Mouse (Mus musculus): ENCODE measurements around the gene Oser1. TPM values are rescaled to one million over a fixed set of nuclear protein-coding genes. Genes with fewer than 3 reads are reported as not detected.

The Oser1 gene
- polyA plus RNA-seq, 1 experiment, result 44.6 TPM

GRCm38 (mm10) chr2:163443543-163443942 lies 19.0 kb upstream of the Oser1 start:
- no peak overlapping the region for H3ac ChIP-seq (ENCODE audit: control insufficient read depth, insufficient read length, low read depth)
- H3K79me3 ChIP-seq (ENCODE audit: low read depth), result no peaks in the 10 kb centered on the region
- TF ChIP-seq MYOD1 (IDR thresholded peaks at IDR 0.05; ENCODE audit: control insufficient read depth, insufficient read length, low read depth), result no peak
- TF ChIP-seq MAX (IDR thresholded peaks at IDR 0.05), result no peak
- TF ChIP-seq CTCF (IDR thresholded peaks at IDR 0.05; ENCODE audit: control insufficient read depth, insufficient read depth, insufficient read length), result no peak
- no peak for TF ChIP-seq USF1 (IDR thresholded peaks at IDR 0.05; ENCODE audit: low read depth)
- no peak for TF ChIP-seq FOSL1 (IDR thresholded peaks at IDR 0.05; ENCODE audit: insufficient read depth, low read length, poor library complexity, severe bottlenecking)
- no peak for TF ChIP-seq MYOG (IDR thresholded peaks at IDR 0.05; ENCODE audit: control insufficient read depth, extremely low read depth, insufficient read length)
- no peak for TF ChIP-seq CEBPB (IDR thresholded peaks at IDR 0.05; ENCODE audit: low read depth)
- H3K4me3 ChIP-seq (ENCODE audit: insufficient read depth, poor library complexity, severe bottlenecking), result no peak overlapping the region
- H3K36me3 ChIP-seq (ENCODE audit: control insufficient read depth, insufficient read depth), result no peaks in the 10 kb centered on the region
- H3K79me2 ChIP-seq (ENCODE audit: control insufficient read depth, insufficient read depth), result no peaks in the 10 kb centered on the region
- H3K27me3 ChIP-seq (ENCODE audit: control insufficient read depth, insufficient read depth, insufficient read length), result peaks cover 38% of the 10 kb centered on the region

DNA sequence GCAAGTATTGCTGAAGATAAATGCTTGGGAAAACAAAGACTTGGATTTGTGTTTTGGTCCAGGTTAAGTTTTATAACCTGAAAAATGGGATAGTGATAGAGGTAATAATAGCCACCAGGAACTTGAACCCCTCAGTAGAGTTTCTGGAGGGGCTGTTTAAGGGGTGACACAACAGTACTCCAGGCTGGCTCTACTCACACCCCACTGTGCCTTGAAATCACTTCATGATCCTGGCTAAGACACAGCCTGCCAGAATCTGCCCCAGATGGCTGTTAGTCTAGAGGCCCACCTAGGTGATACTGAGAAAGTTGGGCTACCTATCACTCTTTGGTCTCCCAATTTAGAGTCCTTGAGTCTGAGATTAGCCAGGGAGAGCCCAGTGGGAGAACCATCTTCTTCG lies 15.0 kb upstream of the Oser1 start:
- H3K79me2 ChIP-seq (ENCODE audit: control insufficient read depth, insufficient read depth), result no peaks in the 10 kb centered on the region
- TF ChIP-seq MYOD1 (IDR thresholded peaks at IDR 0.05; ENCODE audit: control insufficient read depth, insufficient read length, low read depth) (no peak), FOSL1 (IDR thresholded peaks at IDR 0.05; ENCODE audit: insufficient read depth, low read length, poor library complexity, severe bottlenecking) (no peak), MYOG (IDR thresholded peaks at IDR 0.05; ENCODE audit: control insufficient read depth, extremely low read depth, insufficient read length) (no peak), CEBPB (IDR thresholded peaks at IDR 0.05; ENCODE audit: low read depth) (no peak), MAX (IDR thresholded peaks at IDR 0.05) (no peak), CTCF (IDR thresholded peaks at IDR 0.05; ENCODE audit: control insufficient read depth, insufficient read depth, insufficient read length) (no peak), USF1 (IDR thresholded peaks at IDR 0.05; ENCODE audit: low read depth) (no peak)
- H3K79me3 ChIP-seq (ENCODE audit: low read depth), result no peaks in the 10 kb centered on the region
- H3K27me3 ChIP-seq (ENCODE audit: control insufficient read depth, insufficient read depth, insufficient read length), result peaks cover 27% of the 10 kb centered on the region
- H3K4me3 ChIP-seq (ENCODE audit: insufficient read depth, poor library complexity, severe bottlenecking), result no peak overlapping the region
- no peaks in the 10 kb centered on the region for H3K36me3 ChIP-seq (ENCODE audit: control insufficient read depth, insufficient read depth)
- no peak overlapping the region for H3ac ChIP-seq (ENCODE audit: control insufficient read depth, insufficient read length, low read depth)

DNA sequence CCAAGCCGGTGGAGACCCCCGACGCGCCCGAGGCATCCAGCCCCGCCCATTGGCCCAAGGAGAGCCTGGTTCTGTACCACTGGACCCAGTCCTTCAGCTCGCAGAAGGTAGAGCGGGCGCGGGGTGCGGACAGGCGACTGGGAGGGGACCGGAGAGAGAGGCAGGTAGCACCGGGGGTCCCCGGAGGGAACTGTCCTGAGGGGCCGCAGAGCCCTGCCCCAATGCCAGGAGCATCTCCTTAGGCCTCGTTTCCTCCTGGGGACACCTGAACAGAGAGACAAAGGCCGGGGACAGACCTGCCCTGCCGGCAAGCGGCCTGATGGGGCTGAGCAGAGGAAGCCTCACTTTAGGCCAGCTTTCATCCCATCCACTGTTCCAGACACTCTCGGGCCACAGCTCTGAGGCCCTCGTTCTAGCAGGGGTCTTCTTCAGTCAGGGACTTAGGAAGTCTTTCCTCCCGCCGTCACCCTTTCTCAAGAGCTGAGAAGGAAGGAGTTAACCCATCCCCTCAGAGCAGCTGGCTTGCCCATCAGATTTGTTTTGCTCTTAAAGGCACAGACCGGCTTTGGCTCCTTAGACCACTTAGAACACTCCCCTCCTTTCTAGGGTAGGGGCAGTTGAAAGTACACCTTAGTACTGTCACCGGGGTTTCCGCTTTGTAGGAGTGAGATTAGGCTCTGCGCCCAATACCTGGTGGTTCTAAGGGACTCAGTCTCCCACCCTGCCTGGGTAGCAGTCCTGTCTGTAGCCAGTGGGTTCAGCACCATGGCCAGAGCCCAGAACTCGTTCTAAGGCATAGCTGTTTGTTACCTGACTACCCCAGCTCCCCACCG lies 14.3 kb upstream of the Oser1 start:
- Histone ChIP-seq H3K27me3 (ENCODE audit: control insufficient read depth, insufficient read depth, insufficient read length) (peaks cover 25% of the 10 kb centered on the region), H3ac (ENCODE audit: control insufficient read depth, insufficient read length, low read depth) (no peak overlapping the region), H3K4me3 (ENCODE audit: insufficient read depth, poor library complexity, severe bottlenecking) (no peak overlapping the region), H3K79me2 (ENCODE audit: control insufficient read depth, insufficient read depth) (no peaks in the 10 kb centered on the region), H3K79me3 (ENCODE audit: low read depth) (no peaks in the 10 kb centered on the region), H3K36me3 (ENCODE audit: control insufficient read depth, insufficient read depth) (no peaks in the 10 kb centered on the region)
- TF ChIP-seq MAX (IDR thresholded peaks at IDR 0.05) (no peak), USF1 (IDR thresholded peaks at IDR 0.05; ENCODE audit: low read depth) (no peak), MYOG (IDR thresholded peaks at IDR 0.05; ENCODE audit: control insufficient read depth, extremely low read depth, insufficient read length) (no peak), MYOD1 (IDR thresholded peaks at IDR 0.05; ENCODE audit: control insufficient read depth, insufficient read length, low read depth) (no peak), CEBPB (IDR thresholded peaks at IDR 0.05; ENCODE audit: low read depth) (no peak), FOSL1 (IDR thresholded peaks at IDR 0.05; ENCODE audit: insufficient read depth, low read length, poor library complexity, severe bottlenecking) (no peak), CTCF (IDR thresholded peaks at IDR 0.05; ENCODE audit: control insufficient read depth, insufficient read depth, insufficient read length) (no peak)

GRCm38 (mm10) chr2:163438246-163438618 lies 13.7 kb upstream of the Oser1 start, which contains the start of gene Gdap1l1:
TSS of gene Gdap1l1 (plus strand) at chr2:163438476.
- Histone ChIP-seq H3K27me3 (ENCODE audit: control insufficient read depth, insufficient read depth, insufficient read length) (peaks cover 19% of the 10 kb centered on the region), H3K79me3 (ENCODE audit: low read depth) (no peaks in the 10 kb centered on the region), H3K4me3 (ENCODE audit: insufficient read depth, poor library complexity, severe bottlenecking) (no peak within 1 kb of the TSS), H3K79me2 (ENCODE audit: control insufficient read depth, insufficient read depth) (no peaks in the 10 kb centered on the region), H3ac (ENCODE audit: control insufficient read depth, insufficient read length, low read depth) (no peak within 1 kb of the TSS), H3K36me3 (ENCODE audit: control insufficient read depth, insufficient read depth) (no peaks in the 10 kb centered on the region)
- TF ChIP-seq FOSL1 (IDR thresholded peaks at IDR 0.05; ENCODE audit: insufficient read depth, low read length, poor library complexity, severe bottlenecking), result no peak

- no peaks in the 10 kb centered on the region for H3K79me2 ChIP-seq (ENCODE audit: control insufficient read depth, insufficient read depth)
- no peaks in the 10 kb centered on the region for H3K36me3 ChIP-seq (ENCODE audit: control insufficient read depth, insufficient read depth)
- TF ChIP-seq MYOG (IDR thresholded peaks at IDR 0.05; ENCODE audit: control insufficient read depth, extremely low read depth, insufficient read length) (no peak), MAX (IDR thresholded peaks at IDR 0.05) (no peak), CTCF (IDR thresholded peaks at IDR 0.05; ENCODE audit: control insufficient read depth, insufficient read depth, insufficient read length) (no peak), MYOD1 (IDR thresholded peaks at IDR 0.05; ENCODE audit: control insufficient read depth, insufficient read length, low read depth) (no peak), USF1 (IDR thresholded peaks at IDR 0.05; ENCODE audit: low read depth) (no peak), FOSL1 (IDR thresholded peaks at IDR 0.05; ENCODE audit: insufficient read depth, low read length, poor library complexity, severe bottlenecking) (no peak), CEBPB (IDR thresholded peaks at IDR 0.05; ENCODE audit: low read depth) (no peak)
- H3ac ChIP-seq (ENCODE audit: control insufficient read depth, insufficient read length, low read depth), result no peak overlapping the region
- H3K27me3 ChIP-seq (ENCODE audit: control insufficient read depth, insufficient read depth, insufficient read length), result peaks cover 15% of the 10 kb centered on the region
- no peak overlapping the region for H3K4me3 ChIP-seq (ENCODE audit: insufficient read depth, poor library complexity, severe bottlenecking)
- no peaks in the 10 kb centered on the region for H3K79me3 ChIP-seq (ENCODE audit: low read depth)
These were observed 13.3 kb upstream of the Oser1 start for GRCm38 (mm10) chr2:163437800-163438199.

DNA sequence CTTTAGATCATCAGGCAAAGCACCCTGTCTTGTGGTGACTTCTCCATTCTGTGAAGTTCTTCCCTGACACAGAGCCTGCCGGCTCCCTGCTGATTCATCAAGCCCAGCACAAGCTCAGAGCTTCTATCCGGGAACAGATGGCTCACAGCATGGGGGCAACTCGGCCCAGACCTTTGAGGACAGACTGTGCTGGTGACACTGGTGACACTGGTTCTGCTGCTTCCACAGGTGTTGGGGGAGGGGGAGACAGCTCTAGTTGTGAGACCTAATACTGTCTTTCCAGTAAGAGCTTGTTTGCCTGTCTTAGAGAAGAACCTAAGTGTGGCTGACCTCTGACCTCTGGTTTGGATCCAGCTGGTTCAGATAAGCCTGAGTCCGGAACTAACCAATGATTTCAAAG lies 9.5 kb upstream of the Oser1 start:
- Histone ChIP-seq H3K4me3 (ENCODE audit: insufficient read depth, poor library complexity, severe bottlenecking) (no peak overlapping the region), H3K36me3 (ENCODE audit: control insufficient read depth, insufficient read depth) (no peaks in the 10 kb centered on the region), H3K79me2 (ENCODE audit: control insufficient read depth, insufficient read depth) (no peaks in the 10 kb centered on the region), H3ac (ENCODE audit: control insufficient read depth, insufficient read length, low read depth) (no peak overlapping the region), H3K27me3 (ENCODE audit: control insufficient read depth, insufficient read depth, insufficient read length) (peaks cover 18% of the 10 kb centered on the region), H3K79me3 (ENCODE audit: low read depth) (no peaks in the 10 kb centered on the region)
- no peak for TF ChIP-seq CTCF (IDR thresholded peaks at IDR 0.05; ENCODE audit: control insufficient read depth, insufficient read depth, insufficient read length)
